Mouse (Mus musculus): ENCODE results near the gene Misp. TPM values are rescaled to one million over a fixed set of nuclear protein-coding genes. Genes with fewer than 3 reads are reported as not detected.

The Misp gene
- polyA plus RNA-seq, 1 experiment from 2014 or later: 0.63 TPM

DNA sequence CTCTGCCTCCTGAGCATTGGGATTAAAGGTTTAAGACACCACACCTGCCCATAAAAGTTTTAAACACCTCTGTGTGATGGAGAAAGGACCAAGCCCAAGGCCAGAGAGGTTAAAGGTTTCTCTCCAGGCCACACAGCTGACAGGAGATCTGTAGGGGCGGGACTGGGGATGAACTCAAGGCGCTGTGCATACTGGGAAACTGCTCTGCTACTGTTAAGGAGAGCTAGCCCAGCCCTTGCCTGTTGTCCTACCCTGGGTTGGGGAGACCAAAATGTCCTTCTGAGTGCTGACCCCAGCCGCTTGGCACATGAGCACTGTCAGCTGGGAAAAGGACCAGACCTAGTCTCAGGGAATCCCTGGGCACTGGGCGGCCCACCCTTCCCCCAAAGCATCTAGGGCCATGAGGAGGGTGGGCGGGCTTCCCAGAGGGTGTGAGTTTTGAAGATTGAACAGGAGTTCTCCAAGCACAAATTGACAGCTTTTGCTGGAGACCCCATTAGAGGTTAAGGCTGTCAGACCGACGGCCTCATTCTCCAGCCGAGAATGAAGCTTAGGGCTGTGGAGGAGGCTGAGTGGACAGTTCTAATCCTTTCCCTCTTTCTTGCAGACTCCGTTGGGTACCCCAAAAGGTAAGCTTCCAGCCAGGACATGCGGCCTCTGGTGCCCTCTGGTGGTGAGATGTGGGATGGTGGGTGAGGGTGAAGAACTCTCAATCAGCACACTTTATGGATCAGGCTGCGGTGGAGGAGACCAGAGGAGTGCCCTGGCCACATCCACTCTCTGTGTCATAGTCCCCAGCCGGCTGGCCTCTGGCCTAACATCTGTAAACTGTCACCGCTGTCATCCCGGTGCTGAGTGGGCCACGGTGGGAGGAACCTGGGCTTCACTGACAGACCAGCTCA is 8.8 kb upstream of the Misp start:
- no peak overlapping the region for H3K9ac ChIP-seq (ENCODE audit: low read depth, low read length)
- WGBS (ENCODE audit: insufficient replicate concordance): 20% methylated on average over 15 of the region's 15 CpGs
- H3K4me3 ChIP-seq (ENCODE audit: low read depth, low read length): no peak overlapping the region
- no peaks in the 10 kb centered on the region; the same call in 1 of the 2 replicates for H3K4me1 ChIP-seq (ENCODE audit: control insufficient read depth, insufficient read depth, low read length)
- H3K27ac ChIP-seq (ENCODE audit: low read depth, low read length): no peak overlapping the region
- H3K27me3 ChIP-seq (ENCODE audit: control insufficient read depth, insufficient read depth, low read length): no peaks in the 10 kb centered on the region; the same call in 1 of the 2 replicates
- 0 out of 2 replicates have a peak, but pooled peaks cover 6% of the 10 kb centered on the region for H3K36me3 ChIP-seq (ENCODE audit: control insufficient read depth, insufficient read depth, low read length)
- H3K4me2 ChIP-seq: no peak overlapping the region
- no peaks in the 10 kb centered on the region for H3K9me3 ChIP-seq (replicated peaks; ENCODE audit: control insufficient read depth, low read length)
- no peak for ATAC-seq (replicated peaks; ENCODE audit: insufficient number of reproducible peaks, low FRiP score, low TSS enrichment)

DNA sequence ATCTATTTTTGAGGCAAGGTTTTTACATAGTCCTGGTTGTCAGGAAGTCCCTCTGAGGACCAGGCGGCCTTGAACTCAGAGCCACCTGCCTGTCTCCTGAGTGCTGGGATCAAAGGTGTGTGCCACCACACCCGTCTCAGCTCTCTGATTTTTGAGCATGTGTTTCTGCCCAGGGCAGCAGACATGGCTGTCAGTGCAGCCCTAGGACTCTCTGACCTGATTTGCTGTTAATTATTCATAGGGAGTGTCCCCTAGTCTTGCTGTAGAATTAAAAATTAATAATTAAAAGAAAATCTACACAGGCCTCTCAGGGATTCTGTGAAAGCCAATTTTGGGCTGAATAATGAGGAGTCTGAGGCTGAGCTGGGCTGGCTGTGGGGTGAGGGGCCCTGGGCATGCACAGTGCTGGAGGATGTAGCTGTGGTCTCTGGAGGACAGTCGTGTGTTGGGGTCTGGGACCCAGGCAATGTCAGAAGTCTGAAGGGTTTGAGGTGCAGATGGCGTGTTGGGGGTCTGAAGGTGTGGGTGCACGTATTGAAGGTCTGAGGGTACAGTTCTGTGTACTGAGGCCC is 6.4 kb upstream of the Misp start:
- no peak for ATAC-seq (replicated peaks; ENCODE audit: insufficient number of reproducible peaks, low FRiP score, low TSS enrichment)

DNA sequence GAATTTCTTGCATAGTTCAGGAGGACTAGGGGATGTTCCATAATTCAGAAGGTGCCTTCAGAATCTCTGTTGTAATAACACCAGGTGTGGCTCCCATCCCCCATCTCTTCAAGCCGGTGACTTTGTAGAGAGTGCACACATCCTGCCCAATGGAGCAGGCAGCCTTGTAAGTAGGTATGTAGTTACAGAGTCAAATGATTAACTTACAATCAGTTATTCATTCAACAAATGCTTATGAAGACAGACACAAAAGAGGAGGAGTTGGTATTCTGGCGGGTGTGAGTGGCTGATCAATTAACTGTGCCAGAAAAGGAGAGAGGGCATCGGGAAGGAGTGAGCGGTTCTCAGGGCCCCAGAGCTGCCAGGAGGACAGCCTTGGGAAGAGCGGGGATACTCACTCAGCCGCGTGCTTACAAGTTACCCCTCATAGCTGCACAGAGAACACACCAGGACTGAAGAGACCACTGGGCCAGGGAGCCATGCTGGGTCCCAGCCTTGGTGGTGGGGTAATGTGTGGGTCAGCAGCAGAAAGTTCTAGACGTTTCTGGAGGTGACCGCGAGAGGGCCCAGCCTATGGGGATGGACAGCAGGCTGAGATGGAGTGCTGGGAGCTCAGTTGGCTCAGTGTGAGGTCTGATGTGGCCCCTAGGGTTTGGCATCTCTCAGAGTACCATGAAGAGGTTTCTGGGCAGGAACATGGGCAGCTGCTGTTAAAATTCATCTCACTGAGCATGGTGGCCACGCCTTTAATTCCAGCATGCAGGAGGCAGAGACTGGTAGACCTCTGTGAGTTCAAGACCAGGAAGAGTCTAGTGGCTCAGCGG is 4.9 kb upstream of the Misp start:
- H3K9me3 ChIP-seq (replicated peaks; ENCODE audit: control insufficient read depth, low read length): no peaks in the 10 kb centered on the region
- no peaks in the 10 kb centered on the region; the same call in 1 of the 2 replicates for H3K27me3 ChIP-seq (ENCODE audit: control insufficient read depth, insufficient read depth, low read length)
- ATAC-seq (replicated peaks; ENCODE audit: insufficient number of reproducible peaks, low FRiP score, low TSS enrichment): no peak
- no peak overlapping the region for H3K4me2 ChIP-seq
- no peak overlapping the region for H3K27ac ChIP-seq (ENCODE audit: low read depth, low read length)
- no peak overlapping the region for H3K4me3 ChIP-seq (ENCODE audit: low read depth, low read length)
- no peaks in the 10 kb centered on the region for H3K4me1 ChIP-seq (ENCODE audit: control insufficient read depth, insufficient read depth, low read length)
- WGBS (ENCODE audit: insufficient replicate concordance): 82% methylated on average over 12 of the region's 12 CpGs
- 0 out of 2 replicates have a peak, but pooled peaks cover 6% of the 10 kb centered on the region for H3K36me3 ChIP-seq (ENCODE audit: control insufficient read depth, insufficient read depth, low read length)
- no peak overlapping the region for H3K9ac ChIP-seq (ENCODE audit: low read depth, low read length)

More for the DNA sequence above, 6.4 kb upstream of the Misp start:
- no peaks in the 10 kb centered on the region for H3K4me1 ChIP-seq (ENCODE audit: control insufficient read depth, insufficient read depth, low read length)
- 68% methylated on average over 5 of the region's 5 CpGs for WGBS (ENCODE audit: insufficient replicate concordance)
- no peak overlapping the region for H3K4me2 ChIP-seq
- H3K27ac ChIP-seq (ENCODE audit: low read depth, low read length): no peak overlapping the region
- no peak overlapping the region for H3K9ac ChIP-seq (ENCODE audit: low read depth, low read length)
- H3K4me3 ChIP-seq (ENCODE audit: low read depth, low read length): no peak overlapping the region
- no peaks in the 10 kb centered on the region for H3K9me3 ChIP-seq (replicated peaks; ENCODE audit: control insufficient read depth, low read length)
- 0 out of 2 replicates have a peak, but pooled peaks cover 6% of the 10 kb centered on the region for H3K36me3 ChIP-seq (ENCODE audit: control insufficient read depth, insufficient read depth, low read length)
- no peaks in the 10 kb centered on the region; the same call in 1 of the 2 replicates for H3K27me3 ChIP-seq (ENCODE audit: control insufficient read depth, insufficient read depth, low read length)

GRCm38 (mm10) chr10:79817111-79817510 is 3.7 kb upstream of the Misp start:
- Histone ChIP-seq H3K9me3 (replicated peaks; ENCODE audit: control insufficient read depth, low read length) (no peaks in the 10 kb centered on the region), H3K4me1 (ENCODE audit: control insufficient read depth, insufficient read depth, low read length) (peaks cover under 1% of the 10 kb centered on the region; the same call in 1 of the 2 replicates), H3K4me2 (no peak overlapping the region), H3K4me3 (ENCODE audit: low read depth, low read length) (no peak overlapping the region), H3K27ac (ENCODE audit: low read depth, low read length) (no peak overlapping the region), H3K27me3 (ENCODE audit: control insufficient read depth, insufficient read depth, low read length) (no peaks in the 10 kb centered on the region; the same call in 1 of the 2 replicates), H3K9ac (ENCODE audit: low read depth, low read length) (no peak overlapping the region), H3K36me3 (ENCODE audit: control insufficient read depth, insufficient read depth, low read length) (0 out of 2 replicates have a peak, but pooled peaks cover 6% of the 10 kb centered on the region)
- ATAC-seq (replicated peaks; ENCODE audit: insufficient number of reproducible peaks, low FRiP score, low TSS enrichment): no peak
- WGBS (ENCODE audit: insufficient replicate concordance): 70% methylated on average over 2 of the region's 2 CpGs

- Histone ChIP-seq H3K9ac (ENCODE audit: low read depth, low read length) (0 out of 2 replicates have a peak overlapping the region, but pooled peaks have one; percentile 12), H3K4me1 (ENCODE audit: control insufficient read depth, insufficient read depth, low read length) (peaks cover 7% of the 10 kb centered on the region; the same call in 1 of the 2 replicates), H3K4me2 (no peak overlapping the region), H3K36me3 (ENCODE audit: control insufficient read depth, insufficient read depth, low read length) (0 out of 2 replicates have a peak, but pooled peaks cover 6% of the 10 kb centered on the region), H3K4me3 (ENCODE audit: low read depth, low read length) (no peak overlapping the region), H3K27ac (ENCODE audit: low read depth, low read length) (no peak overlapping the region), H3K9me3 (replicated peaks; ENCODE audit: control insufficient read depth, low read length) (no peaks in the 10 kb centered on the region), H3K27me3 (ENCODE audit: control insufficient read depth, insufficient read depth, low read length) (no peaks in the 10 kb centered on the region; the same call in 1 of the 2 replicates)
- WGBS (ENCODE audit: insufficient replicate concordance): 59% methylated on average over 4 of the region's 4 CpGs
- ATAC-seq (replicated peaks; ENCODE audit: insufficient number of reproducible peaks, low FRiP score, low TSS enrichment): no peak
These were observed 2.6 kb upstream of the Misp start for GRCm38 (mm10) chr10:79818225-79818624.

GRCm38 (mm10) chr10:79819606-79820005 is 1.2 kb upstream of the Misp start:
- no peaks in the 10 kb centered on the region; the same call in 1 of the 2 replicates for H3K27me3 ChIP-seq (ENCODE audit: control insufficient read depth, insufficient read depth, low read length)
- no peak overlapping the region for H3K4me2 ChIP-seq
- H3K36me3 ChIP-seq (ENCODE audit: control insufficient read depth, insufficient read depth, low read length): 0 out of 2 replicates have a peak, but pooled peaks cover 6% of the 10 kb centered on the region
- no peak for ATAC-seq (replicated peaks; ENCODE audit: insufficient number of reproducible peaks, low FRiP score, low TSS enrichment)
- H3K27ac ChIP-seq (ENCODE audit: low read depth, low read length): no peak overlapping the region
- H3K9me3 ChIP-seq (replicated peaks; ENCODE audit: control insufficient read depth, low read length): no peaks in the 10 kb centered on the region
- peaks cover 14% of the 10 kb centered on the region for H3K4me1 ChIP-seq (ENCODE audit: control insufficient read depth, insufficient read depth, low read length)
- H3K4me3 ChIP-seq (ENCODE audit: low read depth, low read length): no peak overlapping the region
- WGBS (ENCODE audit: insufficient replicate concordance): 89% methylated on average over 17 of the region's 17 CpGs
- H3K9ac ChIP-seq (ENCODE audit: low read depth, low read length): no peak overlapping the region

GRCm38 (mm10) chr10:79820277-79820676 is 512 bp upstream of the Misp start:
- no peak overlapping the region for H3K27ac ChIP-seq (ENCODE audit: low read depth, low read length)
- H3K4me1 ChIP-seq (ENCODE audit: control insufficient read depth, insufficient read depth, low read length): peaks cover 17% of the 10 kb centered on the region
- H3K9ac ChIP-seq (ENCODE audit: low read depth, low read length): no peak overlapping the region
- 0 out of 2 replicates have a peak, but pooled peaks cover 4% of the 10 kb centered on the region for H3K36me3 ChIP-seq (ENCODE audit: control insufficient read depth, insufficient read depth, low read length)
- no peak for ATAC-seq (replicated peaks; ENCODE audit: insufficient number of reproducible peaks, low FRiP score, low TSS enrichment)
- H3K27me3 ChIP-seq (ENCODE audit: control insufficient read depth, insufficient read depth, low read length): no peaks in the 10 kb centered on the region; the same call in 1 of the 2 replicates
- no peak overlapping the region for H3K4me3 ChIP-seq (ENCODE audit: low read depth, low read length)
- 77% methylated on average over 8 of the region's 8 CpGs for WGBS (ENCODE audit: insufficient replicate concordance)
- H3K4me2 ChIP-seq: no peak overlapping the region
- no peaks in the 10 kb centered on the region for H3K9me3 ChIP-seq (replicated peaks; ENCODE audit: control insufficient read depth, low read length)

- H3K27ac ChIP-seq (ENCODE audit: low read depth, low read length): no peak overlapping the region
- peaks cover 2% of the 10 kb centered on the region; the same call in 1 of the 2 replicates for H3K27me3 ChIP-seq (ENCODE audit: control insufficient read depth, insufficient read depth, low read length)
- H3K4me1 ChIP-seq (ENCODE audit: control insufficient read depth, insufficient read depth, low read length): peaks cover 17% of the 10 kb centered on the region
- H3K36me3 ChIP-seq (ENCODE audit: control insufficient read depth, insufficient read depth, low read length): 0 out of 2 replicates have a peak, but pooled peaks cover under 1% of the 10 kb centered on the region
- ATAC-seq (replicated peaks; ENCODE audit: insufficient number of reproducible peaks, low FRiP score, low TSS enrichment): no peak
- no peak overlapping the region for H3K4me2 ChIP-seq
- H3K9me3 ChIP-seq (replicated peaks; ENCODE audit: control insufficient read depth, low read length): no peaks in the 10 kb centered on the region
- WGBS (ENCODE audit: insufficient replicate concordance): 83% methylated on average over 12 of the region's 12 CpGs
- no peak overlapping the region for H3K4me3 ChIP-seq (ENCODE audit: low read depth, low read length)
- 0 out of 2 replicates have a peak overlapping the region, but pooled peaks have one; percentile 43 for H3K9ac ChIP-seq (ENCODE audit: low read depth, low read length)
These were observed 942 bp downstream of the Misp start for GRCm38 (mm10) chr10:79821731-79822130.

Data from heart, embryonic 11.5 days (tissue).